Mouse (Mus musculus): ENCODE measurements around the gene AU022252. TPM values are rescaled to one million over a fixed set of nuclear protein-coding genes. Genes with fewer than 3 reads are reported as not detected.

AU022252 gene
- polyA plus RNA-seq, 1 experiment from 2014 or later, result 35.4 TPM

DNA sequence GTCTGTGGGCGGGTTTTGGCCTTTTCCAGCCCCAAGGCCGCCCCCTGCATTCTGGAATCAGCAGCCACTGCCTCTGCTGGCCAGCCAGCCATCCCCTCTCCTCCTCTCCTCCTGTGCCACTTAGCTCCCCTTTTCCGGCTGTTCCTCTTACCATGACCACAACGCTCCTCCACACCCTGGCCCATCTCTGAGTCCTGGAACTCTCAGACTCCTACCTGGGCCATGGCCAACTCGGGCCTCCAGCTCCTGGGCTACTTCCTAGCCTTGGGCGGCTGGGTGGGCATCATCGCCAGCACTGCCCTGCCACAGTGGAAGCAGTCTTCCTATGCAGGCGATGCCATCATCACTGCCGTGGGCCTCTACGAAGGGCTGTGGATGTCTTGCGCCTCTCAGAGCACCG, 22.8 kb upstream of the AU022252 start, which contains the start of gene Cldn19:
Gene Cldn19, plus strand, starts transcription at position 64 of the 400 bp plus-strand sequence.
- Histone ChIP-seq H3K36me3 (no peaks in the 10 kb centered on the region), H3K27me3 (no peaks in the 10 kb centered on the region), H3K4me2 (peak within 1 kb of the TSS; percentile 36), H3K9me3 (replicated peaks) (no peaks in the 10 kb centered on the region), H3K4me3 (replicated peaks) (peak within 1 kb of the TSS; percentile 14; the same call in 1 of the 2 replicates), H3K27ac (peak within 1 kb of the TSS; percentile 91), H3K9ac (0 out of 2 replicates have a peak within 1 kb of the TSS, but pooled peaks have one; percentile 26), H3K4me1 (peaks cover 48% of the 10 kb centered on the region)
- no peak for ATAC-seq (replicated peaks; ENCODE audit: low FRiP score)
- WGBS, result 80% methylated on average over 12 of the region's 12 CpGs

DNA sequence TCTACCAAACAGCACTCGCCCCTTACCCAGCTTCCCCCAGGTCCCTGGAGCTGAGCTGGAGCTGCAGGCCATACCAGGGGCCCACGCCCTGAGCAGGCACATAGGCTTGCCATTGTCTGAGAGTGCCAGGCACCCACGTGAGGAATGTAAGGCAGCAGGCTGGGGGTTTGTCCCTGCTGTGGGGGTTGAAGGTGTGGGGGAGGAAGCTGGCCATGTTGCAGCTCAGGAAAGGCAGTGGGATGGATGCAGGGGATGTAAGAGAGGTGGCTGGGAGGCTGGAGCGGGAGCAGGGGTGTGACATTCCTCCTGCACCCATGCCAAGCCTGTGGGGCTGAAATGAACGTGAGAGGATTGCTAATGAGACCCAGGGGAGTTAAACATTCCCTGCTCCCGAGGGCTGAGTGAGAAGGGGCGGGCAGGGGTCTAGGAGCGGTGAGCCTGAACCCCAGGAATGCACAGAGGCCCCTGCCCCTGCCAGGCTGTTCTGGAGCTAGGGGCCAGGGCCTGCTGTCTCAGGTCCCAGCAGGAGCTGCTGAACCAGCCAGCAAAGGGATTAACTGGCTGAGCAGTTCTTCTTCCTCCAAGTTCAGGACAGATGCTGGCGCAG, 21.6 kb upstream of the AU022252 start:
- no peaks in the 10 kb centered on the region for H3K9me3 ChIP-seq (replicated peaks)
- ATAC-seq (replicated peaks; ENCODE audit: low FRiP score), result peak; percentile 80
- H3K4me3 ChIP-seq (replicated peaks), result no peak overlapping the region
- 0 out of 2 replicates have a peak overlapping the region, but pooled peaks have one; percentile 36 for H3K4me2 ChIP-seq
- peaks cover 48% of the 10 kb centered on the region for H3K4me1 ChIP-seq
- no peaks in the 10 kb centered on the region for H3K36me3 ChIP-seq
- no peaks in the 10 kb centered on the region for H3K27me3 ChIP-seq
- H3K9ac ChIP-seq, result no peak overlapping the region
- peak overlapping the region; percentile 91 for H3K27ac ChIP-seq
- WGBS, result 30% methylated on average over 9 of the region's 9 CpGs

DNA sequence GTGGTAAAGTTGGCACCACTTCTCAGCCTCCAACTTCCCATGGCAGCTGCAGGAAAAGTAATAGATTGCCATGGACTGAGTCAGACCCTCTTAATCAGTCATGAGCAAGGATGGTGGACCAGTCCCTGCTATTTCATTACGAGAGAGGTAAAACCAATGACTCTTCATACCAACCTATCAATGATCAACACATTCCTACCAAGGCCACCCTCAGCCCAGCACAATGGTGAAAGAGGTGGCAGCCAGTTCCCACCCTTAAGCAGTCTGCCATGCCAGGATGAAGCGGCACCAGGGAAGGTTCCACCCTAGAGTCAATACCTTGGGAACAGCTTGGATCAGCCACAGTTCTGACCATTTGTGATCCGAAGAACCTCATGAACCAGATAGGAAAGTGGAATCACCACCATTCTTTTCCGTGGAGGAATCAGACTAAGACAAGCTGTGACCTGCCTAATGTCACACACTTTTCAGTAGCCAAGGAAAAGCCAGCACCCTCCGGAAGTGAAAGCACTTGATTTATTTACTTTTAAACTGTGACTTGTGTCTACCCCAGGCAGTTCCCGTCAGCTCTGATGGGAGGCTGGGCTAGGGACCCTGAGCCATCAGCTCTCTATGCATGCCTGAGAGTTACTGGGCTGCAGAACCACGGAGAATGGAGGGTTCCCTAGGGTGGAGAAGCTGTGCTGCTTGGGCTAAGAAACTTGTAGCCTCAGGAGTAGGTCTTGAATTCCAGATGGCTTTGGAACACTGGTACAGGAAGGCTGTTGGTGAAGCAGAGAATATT, 19.7 kb upstream of the AU022252 start:
- Histone ChIP-seq H3K27ac (peak overlapping the region; percentile 91), H3K4me3 (replicated peaks) (no peak overlapping the region), H3K4me1 (peaks cover 53% of the 10 kb centered on the region), H3K4me2 (no peak overlapping the region), H3K9me3 (replicated peaks) (no peaks in the 10 kb centered on the region), H3K36me3 (peaks cover 10% of the 10 kb centered on the region; the same call in 1 of the 2 replicates), H3K9ac (no peak overlapping the region), H3K27me3 (no peaks in the 10 kb centered on the region)
- no peak for ATAC-seq (replicated peaks; ENCODE audit: low FRiP score)
- 43% methylated on average over 7 of the region's 7 CpGs for WGBS

DNA sequence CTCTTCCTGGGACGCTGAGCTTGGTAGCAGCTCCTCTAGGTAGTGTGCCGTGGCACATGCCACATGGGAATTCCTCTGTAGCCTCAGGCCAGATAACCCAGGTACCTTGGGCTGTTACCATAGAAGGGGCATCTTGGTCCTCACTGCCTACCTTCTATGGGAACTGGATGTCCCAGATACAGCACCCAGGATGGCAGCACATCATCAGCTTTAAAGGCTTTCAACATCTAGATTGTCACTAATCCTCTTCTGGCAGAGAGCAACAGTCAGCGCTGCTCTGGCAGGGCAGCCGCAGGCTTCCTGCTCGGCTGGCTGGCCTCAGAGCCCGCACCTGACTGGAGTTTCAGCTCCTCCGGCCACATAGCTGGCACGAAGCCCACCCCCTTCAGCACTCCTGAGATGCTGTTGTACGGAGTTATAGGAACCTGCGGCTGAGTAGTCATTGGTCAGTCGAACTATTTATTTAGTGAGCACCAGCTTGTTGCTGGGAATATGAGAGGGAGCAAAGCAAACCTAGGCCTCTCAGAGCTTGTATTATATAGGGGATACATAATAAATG, 16.0 kb upstream of the AU022252 start:
- no peak for ATAC-seq (replicated peaks; ENCODE audit: low FRiP score)
- Histone ChIP-seq H3K4me1 (peaks cover 32% of the 10 kb centered on the region), H3K4me3 (replicated peaks) (no peak overlapping the region), H3K36me3 (peaks cover 36% of the 10 kb centered on the region), H3K9ac (no peak overlapping the region), H3K4me2 (no peak overlapping the region), H3K27ac (peak overlapping the region; percentile 63), H3K27me3 (no peaks in the 10 kb centered on the region), H3K9me3 (replicated peaks) (no peaks in the 10 kb centered on the region)
- 74% methylated on average over 11 of the region's 11 CpGs for WGBS

DNA sequence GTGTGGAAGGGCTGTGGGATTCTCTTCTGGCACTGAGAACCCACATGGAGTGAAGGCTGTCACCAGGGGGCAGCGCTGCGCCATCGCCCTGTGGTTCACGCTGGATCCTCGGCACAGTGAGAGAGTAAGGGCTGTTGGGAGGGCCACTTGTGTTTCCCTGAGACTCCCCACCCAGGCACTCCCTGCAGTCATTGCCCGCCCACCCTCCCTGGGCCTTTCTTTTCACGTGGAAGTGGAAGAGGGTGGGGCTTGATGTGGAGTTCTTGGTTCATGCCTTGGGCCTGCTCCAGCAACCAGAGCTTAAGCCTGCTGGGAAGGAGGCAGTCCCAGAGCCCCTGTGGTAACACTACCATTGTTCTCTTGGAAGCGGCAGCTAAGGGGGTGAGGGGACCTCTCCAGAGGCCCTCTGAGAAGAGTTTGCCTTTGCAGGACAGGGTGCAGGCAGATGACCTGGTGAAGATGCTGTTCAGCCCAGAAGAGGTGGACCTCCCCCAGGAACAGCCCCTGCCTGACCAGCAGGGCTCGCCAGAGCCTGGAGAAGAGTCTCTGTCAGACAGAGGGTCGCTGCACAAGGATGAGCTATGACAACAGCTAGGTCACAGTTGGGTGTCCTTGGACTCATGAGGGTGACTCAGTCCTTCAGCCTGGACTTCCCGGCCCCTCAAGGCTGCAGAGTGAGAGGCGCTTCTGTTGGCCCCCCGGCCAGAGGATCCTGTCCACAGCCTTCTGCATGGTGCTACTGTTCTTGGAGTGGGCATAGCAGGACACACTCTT, 15.1 kb upstream of the AU022252 start:
- no peaks in the 10 kb centered on the region for H3K27me3 ChIP-seq
- no peak overlapping the region for H3K9ac ChIP-seq
- no peak overlapping the region for H3K4me2 ChIP-seq
- H3K36me3 ChIP-seq, result peaks cover 44% of the 10 kb centered on the region
- 31% methylated on average over 13 of the region's 13 CpGs for WGBS
- no peaks in the 10 kb centered on the region for H3K9me3 ChIP-seq (replicated peaks)
- peaks cover 25% of the 10 kb centered on the region for H3K4me1 ChIP-seq
- H3K27ac ChIP-seq, result peak overlapping the region; percentile 63
- ATAC-seq (replicated peaks; ENCODE audit: low FRiP score), result peak; percentile 41; the same call in 1 of the 2 replicates
- no peak overlapping the region for H3K4me3 ChIP-seq (replicated peaks)

DNA sequence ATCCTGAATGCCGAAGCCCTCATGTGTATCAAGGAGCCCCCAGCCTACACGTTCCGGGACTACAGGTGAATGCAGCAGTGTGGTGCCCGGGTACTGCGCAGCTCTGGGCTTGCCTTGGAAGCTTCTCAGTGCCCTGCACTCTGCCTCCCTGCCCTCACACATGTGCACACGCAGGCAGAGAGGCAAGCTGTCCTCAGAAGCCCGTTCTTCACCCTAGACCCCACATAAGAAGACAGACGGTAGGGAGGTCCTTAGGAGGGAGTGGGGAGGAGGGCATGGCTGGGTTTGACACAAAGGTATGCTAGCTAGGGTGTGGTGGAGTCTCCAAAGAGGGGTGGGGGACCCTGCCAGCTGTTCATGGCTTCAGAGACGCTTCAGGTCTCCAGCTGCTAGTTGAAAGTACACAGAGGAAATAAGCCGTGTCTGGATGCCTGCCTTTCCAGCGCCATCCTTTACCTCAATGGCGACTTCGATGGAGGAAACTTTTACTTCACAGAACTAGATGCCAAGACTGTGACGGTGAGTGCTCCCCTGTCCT, 14.2 kb upstream of the AU022252 start:
- Histone ChIP-seq H3K27ac (no peak overlapping the region), H3K4me2 (no peak overlapping the region), H3K9me3 (replicated peaks) (no peaks in the 10 kb centered on the region), H3K4me3 (replicated peaks) (no peak overlapping the region), H3K9ac (no peak overlapping the region), H3K36me3 (peaks cover 53% of the 10 kb centered on the region), H3K27me3 (no peaks in the 10 kb centered on the region), H3K4me1 (peaks cover 19% of the 10 kb centered on the region)
- 75% methylated on average over 14 of the region's 14 CpGs for WGBS
- no peak for ATAC-seq (replicated peaks; ENCODE audit: low FRiP score)

DNA sequence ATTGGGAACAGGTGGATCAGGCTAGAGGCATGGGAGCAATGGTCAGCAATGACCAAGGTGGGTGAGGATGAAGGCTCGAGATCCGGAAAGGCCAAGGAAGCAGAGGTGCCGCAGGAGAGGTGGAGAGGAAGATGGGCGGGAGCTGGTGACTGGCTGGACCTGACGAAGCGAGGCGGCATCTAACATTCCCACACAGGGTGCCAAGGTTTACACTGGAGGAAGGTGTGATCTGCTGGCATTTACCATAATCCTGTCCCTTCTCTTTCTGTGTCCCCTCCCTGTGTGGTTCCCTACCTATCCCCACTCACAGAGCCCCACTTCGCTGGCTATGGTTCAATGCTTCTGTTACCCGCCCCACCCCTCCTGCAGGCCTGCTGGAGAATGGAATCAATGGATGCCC, 13.4 kb upstream of the AU022252 start:
- peaks cover 61% of the 10 kb centered on the region for H3K36me3 ChIP-seq
- no peak overlapping the region for H3K9ac ChIP-seq
- no peak overlapping the region for H3K4me2 ChIP-seq
- no peak for ATAC-seq (replicated peaks; ENCODE audit: low FRiP score)
- H3K27me3 ChIP-seq, result no peaks in the 10 kb centered on the region
- no peak overlapping the region for H3K4me3 ChIP-seq (replicated peaks)
- no peaks in the 10 kb centered on the region for H3K9me3 ChIP-seq (replicated peaks)
- no peak overlapping the region for H3K27ac ChIP-seq
- H3K4me1 ChIP-seq, result peaks cover 17% of the 10 kb centered on the region
- 82% methylated on average over 9 of the region's 9 CpGs for WGBS

DNA sequence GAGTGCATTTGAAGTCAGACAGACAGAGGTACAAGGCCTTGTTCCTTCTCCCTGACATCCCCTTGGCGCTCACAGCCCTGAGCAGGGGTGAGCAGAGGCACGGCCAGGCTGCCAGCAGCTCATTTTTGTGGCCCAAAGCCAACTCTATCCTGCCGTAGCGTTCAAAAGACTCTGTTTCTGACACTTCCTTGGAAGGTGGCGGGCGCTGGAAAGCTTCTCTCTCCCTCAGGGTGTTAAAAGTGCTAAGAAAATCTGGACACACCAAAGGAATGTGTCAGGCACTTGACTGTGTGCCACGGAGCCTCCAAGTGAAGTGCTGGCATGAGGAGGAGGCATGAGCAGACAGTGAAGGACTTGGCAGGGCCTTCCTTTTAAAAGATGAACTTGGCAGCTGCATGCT, 13.0 kb upstream of the AU022252 start:
- no peaks in the 10 kb centered on the region for H3K27me3 ChIP-seq
- no peak overlapping the region for H3K4me3 ChIP-seq (replicated peaks)
- H3K36me3 ChIP-seq, result peaks cover 63% of the 10 kb centered on the region
- H3K9me3 ChIP-seq (replicated peaks), result no peaks in the 10 kb centered on the region
- peaks cover 17% of the 10 kb centered on the region for H3K4me1 ChIP-seq
- 65% methylated on average over 7 of the region's 7 CpGs for WGBS
- H3K9ac ChIP-seq, result no peak overlapping the region
- H3K4me2 ChIP-seq, result no peak overlapping the region
- no peak for ATAC-seq (replicated peaks; ENCODE audit: low FRiP score)
- no peak overlapping the region for H3K27ac ChIP-seq

DNA sequence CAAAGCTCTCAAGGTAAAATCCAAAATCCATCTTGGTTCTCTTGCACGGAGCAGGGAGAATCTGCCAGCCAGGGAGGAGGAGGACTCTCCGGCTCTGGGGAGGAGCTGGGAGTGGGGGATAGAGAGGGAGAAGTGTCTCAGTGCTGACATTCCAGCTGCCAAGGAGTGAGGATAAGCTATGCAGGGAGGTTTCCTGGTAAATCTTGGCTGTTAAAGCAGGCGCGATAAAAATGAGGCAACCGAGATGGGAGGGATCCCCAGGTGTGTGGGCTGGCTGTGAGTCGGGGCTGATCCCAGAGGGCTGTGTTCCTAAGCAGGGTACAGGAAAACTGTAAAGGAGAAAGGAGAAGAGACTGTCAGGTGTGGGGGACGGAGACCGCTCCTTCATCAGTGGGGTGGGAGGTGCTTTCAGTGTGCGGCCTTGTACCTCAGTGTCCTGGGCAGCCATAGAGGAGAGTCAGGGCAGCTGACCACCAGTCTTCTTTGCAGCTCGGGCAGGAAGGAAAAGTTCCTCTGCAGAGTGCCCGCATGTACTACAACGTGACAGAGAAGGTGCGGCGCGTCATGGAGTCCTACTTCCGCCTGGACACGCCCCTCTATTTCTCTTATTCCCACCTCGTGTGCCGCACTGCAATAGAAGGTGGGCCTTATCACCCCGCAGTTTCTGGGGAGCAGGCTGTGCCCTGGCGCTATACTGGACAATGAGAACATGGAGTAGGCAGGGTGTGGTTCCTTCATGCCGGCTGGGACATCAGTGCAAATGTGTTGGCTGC, 12.1 kb upstream of the AU022252 start:
- no peaks in the 10 kb centered on the region for H3K9me3 ChIP-seq (replicated peaks)
- H3K27me3 ChIP-seq, result no peaks in the 10 kb centered on the region
- no peak for ATAC-seq (replicated peaks; ENCODE audit: low FRiP score)
- no peak overlapping the region for H3K27ac ChIP-seq
- WGBS, result 83% methylated on average over 22 of the region's 22 CpGs
- H3K4me3 ChIP-seq (replicated peaks), result no peak overlapping the region
- H3K4me1 ChIP-seq, result peaks cover 17% of the 10 kb centered on the region
- no peak overlapping the region for H3K9ac ChIP-seq
- H3K36me3 ChIP-seq, result peaks cover 63% of the 10 kb centered on the region
- no peak overlapping the region for H3K4me2 ChIP-seq

DNA sequence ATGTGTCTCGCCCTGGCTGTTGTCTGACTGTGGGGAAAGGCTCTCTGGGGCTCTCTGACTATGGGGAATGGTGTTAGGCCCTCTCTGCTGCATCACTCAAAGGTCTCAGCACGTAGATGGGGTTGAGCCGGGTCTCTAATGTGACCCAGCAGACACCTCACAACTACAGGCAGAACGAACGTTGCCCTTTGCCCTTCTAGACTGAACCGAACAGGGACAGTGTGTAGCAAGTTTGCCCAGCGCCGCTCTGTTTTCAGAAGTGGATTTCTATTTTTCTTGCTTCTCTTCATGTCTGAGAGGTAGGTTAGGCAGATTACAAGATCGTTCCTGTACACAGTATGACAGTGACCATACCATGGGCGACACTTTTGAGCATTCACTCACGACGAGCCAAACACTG, 10.1 kb upstream of the AU022252 start:
- no peak overlapping the region for H3K27ac ChIP-seq
- H3K4me1 ChIP-seq, result peaks cover 9% of the 10 kb centered on the region
- WGBS, result 88% methylated on average over 12 of the region's 12 CpGs
- H3K4me2 ChIP-seq, result no peak overlapping the region
- H3K9ac ChIP-seq, result no peak overlapping the region
- ATAC-seq (replicated peaks; ENCODE audit: low FRiP score), result no peak
- H3K27me3 ChIP-seq, result no peaks in the 10 kb centered on the region
- peaks cover 60% of the 10 kb centered on the region for H3K36me3 ChIP-seq
- H3K9me3 ChIP-seq (replicated peaks), result no peaks in the 10 kb centered on the region
- H3K4me3 ChIP-seq (replicated peaks), result no peak overlapping the region

DNA sequence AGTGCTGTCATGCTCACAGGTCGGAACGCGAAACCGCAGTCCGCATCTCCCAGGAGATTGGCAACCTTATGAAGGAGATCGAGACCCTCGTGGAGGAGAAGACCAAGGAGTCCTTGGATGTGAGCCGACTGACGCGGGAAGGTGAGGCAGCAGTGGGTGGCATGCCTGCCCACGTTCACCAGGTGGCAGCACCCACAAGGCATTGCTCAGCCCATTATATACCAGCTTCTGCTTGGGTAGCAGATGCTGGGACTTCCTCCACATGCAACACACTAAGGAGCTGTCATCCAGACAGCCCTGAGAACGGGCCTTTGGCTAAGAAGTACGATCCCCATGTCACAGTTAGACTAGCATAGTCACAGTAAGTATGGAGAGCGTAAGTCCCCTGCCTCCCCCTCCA, 9.2 kb upstream of the AU022252 start:
- no peak overlapping the region for H3K4me2 ChIP-seq
- no peaks in the 10 kb centered on the region for H3K9me3 ChIP-seq (replicated peaks)
- 88% methylated on average over 14 of the region's 14 CpGs for WGBS
- H3K27me3 ChIP-seq, result no peaks in the 10 kb centered on the region
- no peak overlapping the region for H3K9ac ChIP-seq
- H3K4me3 ChIP-seq (replicated peaks), result no peak overlapping the region
- H3K36me3 ChIP-seq, result peaks cover 65% of the 10 kb centered on the region
- no peak for ATAC-seq (replicated peaks; ENCODE audit: low FRiP score)
- no peak overlapping the region for H3K27ac ChIP-seq
- H3K4me1 ChIP-seq, result peaks cover under 1% of the 10 kb centered on the region; the same call in 1 of the 2 replicates
